Mouse (Mus musculus): ENCODE measurements at regions not wholly inside any gene's neighbourhood (a gene's known extent, or its start where the extent isn't known, plus 50 kb on each side); places are given as distances from the start of the nearest gene placed in this dataset.

DNA sequence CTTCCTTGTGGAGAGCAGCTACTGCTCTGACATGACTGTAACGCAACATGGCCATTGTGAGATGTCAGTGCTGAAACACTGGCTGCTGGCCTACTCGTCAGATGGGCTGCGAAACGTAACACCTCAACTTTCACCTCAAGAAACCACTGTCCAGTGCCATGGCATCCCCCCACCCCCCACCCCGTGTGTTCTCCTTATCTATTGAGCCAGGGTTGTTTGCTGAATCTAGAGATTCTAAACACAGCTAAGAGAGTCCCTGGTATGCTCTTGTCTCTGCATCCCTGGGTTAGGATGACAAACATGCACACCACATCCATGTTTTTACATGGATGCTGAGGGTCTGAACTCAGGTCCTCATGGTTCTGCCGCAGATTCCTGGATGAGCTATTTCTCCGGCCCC is 134.1 kb upstream of the Slc7a14 start:
- 92% methylated on average over 7 of the region's 7 CpGs for WGBS
- no peaks in the 10 kb centered on the region for H3K9me3 ChIP-seq

DNA sequence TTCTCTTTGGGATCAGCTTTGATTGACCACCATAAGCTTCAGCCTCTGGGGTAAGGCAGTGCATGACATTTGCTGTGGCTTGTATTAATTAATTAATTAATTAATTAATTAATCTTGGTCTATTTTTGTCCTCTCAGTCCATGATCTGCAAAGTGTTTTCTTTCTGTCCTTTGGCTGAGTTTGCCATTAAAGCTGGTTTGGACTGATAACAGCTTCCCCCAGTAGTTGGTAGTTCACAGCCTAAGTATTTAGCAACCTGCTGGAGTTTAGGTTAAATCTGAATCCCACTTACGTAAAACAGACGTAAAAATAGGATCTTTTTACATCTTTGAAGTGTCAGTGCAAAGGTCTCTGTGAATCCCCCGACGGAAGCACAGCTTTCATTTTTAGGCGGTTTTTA is 133.7 kb upstream of the Slc7a14 start:
- no peak overlapping the region for H3K4me3 ChIP-seq
- H3K9me3 ChIP-seq, result no peaks in the 10 kb centered on the region
- WGBS, result 90% methylated on average over 5 of the region's 5 CpGs
- ATAC-seq (replicated peaks), result no peak
- H3K4me2 ChIP-seq (replicated peaks), result no peak overlapping the region
- H3K27ac ChIP-seq (replicated peaks), result no peak overlapping the region
- no peak overlapping the region for H3K9ac ChIP-seq (replicated peaks)
- H3K36me3 ChIP-seq, result no peaks in the 10 kb centered on the region
- H3K4me1 ChIP-seq, result no peaks in the 10 kb centered on the region
- H3K27me3 ChIP-seq, result no peaks in the 10 kb centered on the region

More for the DNA sequence above, 134.1 kb upstream of the Slc7a14 start:
- Histone ChIP-seq H3K9ac (replicated peaks) (no peak overlapping the region), H3K4me2 (replicated peaks) (no peak overlapping the region), H3K27me3 (no peaks in the 10 kb centered on the region), H3K36me3 (no peaks in the 10 kb centered on the region), H3K4me3 (no peak overlapping the region), H3K4me1 (no peaks in the 10 kb centered on the region), H3K27ac (replicated peaks) (no peak overlapping the region)
- no peak for ATAC-seq (replicated peaks)

DNA sequence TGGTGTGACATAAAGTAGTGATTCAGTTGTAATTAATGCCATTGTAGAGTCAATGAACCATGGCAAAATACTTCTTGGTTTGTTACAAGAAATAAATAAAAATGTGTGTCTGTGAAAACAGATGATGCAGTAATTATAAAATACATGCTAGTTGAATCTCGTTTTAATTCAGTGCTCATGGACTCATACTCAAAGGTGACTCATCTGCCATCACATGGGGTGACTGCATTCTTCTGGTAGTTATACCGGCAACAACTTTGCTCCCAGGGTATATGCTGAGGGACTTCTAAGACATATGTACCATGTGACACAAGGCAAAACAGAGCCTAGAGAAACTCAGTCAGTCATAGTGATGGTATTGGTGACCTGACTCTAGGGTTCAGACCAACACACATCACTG is 130.1 kb upstream of the Slc7a14 start:
- Histone ChIP-seq H3K9me3 (no peaks in the 10 kb centered on the region), H3K4me3 (no peak overlapping the region), H3K9ac (replicated peaks) (no peak overlapping the region), H3K27ac (replicated peaks) (no peak overlapping the region), H3K4me1 (no peaks in the 10 kb centered on the region), H3K4me2 (replicated peaks) (no peak overlapping the region), H3K36me3 (no peaks in the 10 kb centered on the region), H3K27me3 (no peaks in the 10 kb centered on the region)
- WGBS, result 88% methylated on average over 2 of the region's 2 CpGs
- no peak for ATAC-seq (replicated peaks)

DNA sequence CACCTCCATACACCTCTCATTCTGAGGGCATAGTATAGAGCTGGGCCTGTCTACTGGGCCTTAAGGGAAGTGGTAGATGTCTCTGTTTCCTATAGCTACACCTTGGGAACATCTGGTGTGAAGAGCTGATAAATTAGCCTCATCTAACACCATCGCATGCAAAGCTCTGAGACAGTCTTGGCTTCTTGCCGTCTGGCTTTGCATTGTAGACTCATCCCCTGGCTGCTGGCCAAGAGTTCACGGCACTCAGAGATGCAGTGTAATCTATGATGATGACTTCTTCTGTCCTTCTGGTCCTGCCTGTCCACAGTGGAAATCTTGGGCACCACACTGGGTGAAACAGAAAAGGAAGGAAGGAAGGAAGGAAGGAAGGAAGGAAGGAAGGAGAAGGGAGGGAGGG is 127.8 kb upstream of the Slc7a14 start:
- no peak for ATAC-seq (replicated peaks)
- no peak overlapping the region for H3K4me3 ChIP-seq
- no peak overlapping the region for H3K9ac ChIP-seq (replicated peaks)
- no peaks in the 10 kb centered on the region for H3K4me1 ChIP-seq
- 73% methylated on average over 3 of the region's 3 CpGs for WGBS
- H3K27me3 ChIP-seq, result no peaks in the 10 kb centered on the region
- H3K36me3 ChIP-seq, result no peaks in the 10 kb centered on the region
- no peak overlapping the region for H3K27ac ChIP-seq (replicated peaks)
- H3K9me3 ChIP-seq, result no peaks in the 10 kb centered on the region
- no peak overlapping the region for H3K4me2 ChIP-seq (replicated peaks)

DNA sequence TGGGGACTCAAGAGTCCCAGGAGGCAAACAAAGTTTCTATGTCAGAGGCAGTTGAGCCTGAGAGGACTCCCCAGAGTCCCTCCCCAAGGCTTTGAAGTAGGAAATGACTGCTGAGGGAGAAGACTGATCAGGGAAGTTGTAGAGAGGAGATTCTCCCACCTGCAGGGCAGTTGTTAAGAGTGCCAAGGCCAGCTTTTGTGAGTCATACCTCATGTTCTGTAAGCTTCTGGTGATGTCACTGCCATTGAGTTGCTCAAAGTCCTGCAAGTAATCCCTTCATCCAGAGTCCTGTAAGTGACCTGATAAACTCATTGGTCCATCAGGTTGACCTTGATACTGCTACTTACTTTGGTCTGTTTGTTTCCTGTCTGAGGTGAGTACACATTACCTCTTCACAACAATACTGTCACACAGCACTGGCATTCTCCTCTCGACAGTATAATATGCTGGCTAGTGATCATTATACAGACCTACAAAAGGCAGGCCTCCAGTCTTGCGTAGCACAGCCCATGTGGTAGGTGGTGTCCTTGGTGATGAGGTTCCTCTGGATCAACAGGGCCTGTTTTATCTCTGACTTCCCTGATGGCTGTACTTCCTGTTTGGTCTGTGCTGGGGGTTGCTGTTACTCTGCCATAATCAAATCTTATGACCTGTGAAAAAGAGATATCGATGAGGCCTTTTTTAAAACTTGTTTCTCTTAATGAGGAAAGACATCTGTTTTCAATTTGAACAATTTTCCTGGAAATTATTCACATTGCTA is 125.2 kb upstream of the Slc7a14 start:
- Histone ChIP-seq H3K27me3 (no peaks in the 10 kb centered on the region), H3K36me3 (no peaks in the 10 kb centered on the region), H3K4me3 (no peak overlapping the region), H3K4me2 (replicated peaks) (no peak overlapping the region), H3K4me1 (no peaks in the 10 kb centered on the region), H3K9ac (replicated peaks) (no peak overlapping the region), H3K27ac (replicated peaks) (no peak overlapping the region), H3K9me3 (no peaks in the 10 kb centered on the region)
- 79% methylated on average over 3 of the region's 3 CpGs for WGBS
- ATAC-seq (replicated peaks), result no peak

DNA sequence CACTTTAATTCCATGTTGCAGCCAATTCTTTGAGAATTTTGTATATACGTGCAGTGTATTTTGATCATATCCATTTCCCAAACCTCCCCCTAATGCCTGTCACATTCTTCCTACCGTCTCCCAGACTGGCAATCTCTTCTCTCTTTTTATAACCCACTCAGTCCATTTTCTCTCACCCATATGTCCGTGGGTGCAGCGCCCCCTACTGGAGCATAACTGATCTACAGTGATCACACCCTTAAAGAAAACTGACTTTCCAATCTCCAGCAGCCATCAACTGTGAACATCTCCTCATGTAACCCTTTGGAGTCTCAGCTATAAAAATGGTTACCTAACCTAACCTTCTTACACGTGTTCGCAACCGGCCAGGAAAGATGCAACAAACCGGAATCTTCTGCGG is 123.0 kb upstream of the Slc7a14 start:
- Histone ChIP-seq H3K9me3 (no peaks in the 10 kb centered on the region), H3K27me3 (no peaks in the 10 kb centered on the region), H3K4me3 (no peak overlapping the region), H3K4me1 (no peaks in the 10 kb centered on the region), H3K4me2 (replicated peaks) (no peak overlapping the region), H3K36me3 (no peaks in the 10 kb centered on the region), H3K27ac (replicated peaks) (no peak overlapping the region), H3K9ac (replicated peaks) (no peak overlapping the region)
- ATAC-seq (replicated peaks), result no peak
- WGBS, result 87% methylated on average over 9 of the region's 9 CpGs

DNA sequence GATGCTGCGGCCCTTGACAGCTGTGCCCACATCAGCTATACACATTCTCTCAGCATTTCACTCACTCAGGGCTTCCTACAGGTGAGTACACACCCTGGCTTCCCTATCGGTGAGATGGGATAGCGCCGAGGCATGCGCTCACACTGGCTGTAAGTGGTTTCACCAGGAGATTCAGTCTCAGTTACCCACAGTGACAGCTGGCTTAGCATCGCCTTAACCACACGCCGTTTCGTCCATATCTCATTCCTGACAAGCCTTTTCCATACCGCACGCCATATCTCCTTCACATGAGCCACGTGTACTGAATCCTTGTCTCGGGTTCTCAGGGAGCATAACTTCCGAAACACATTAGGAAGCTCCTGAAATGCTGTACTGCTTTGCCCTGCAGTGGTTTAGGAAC is 113.3 kb upstream of the Slc7a14 start:
- Histone ChIP-seq H3K27ac (replicated peaks) (no peak overlapping the region), H3K4me1 (no peaks in the 10 kb centered on the region), H3K27me3 (no peaks in the 10 kb centered on the region), H3K4me2 (replicated peaks) (no peak overlapping the region), H3K36me3 (no peaks in the 10 kb centered on the region), H3K4me3 (no peak overlapping the region), H3K9me3 (no peaks in the 10 kb centered on the region), H3K9ac (replicated peaks) (no peak overlapping the region)
- 91% methylated on average over 14 of the region's 14 CpGs for WGBS
- ATAC-seq (replicated peaks), result no peak

DNA sequence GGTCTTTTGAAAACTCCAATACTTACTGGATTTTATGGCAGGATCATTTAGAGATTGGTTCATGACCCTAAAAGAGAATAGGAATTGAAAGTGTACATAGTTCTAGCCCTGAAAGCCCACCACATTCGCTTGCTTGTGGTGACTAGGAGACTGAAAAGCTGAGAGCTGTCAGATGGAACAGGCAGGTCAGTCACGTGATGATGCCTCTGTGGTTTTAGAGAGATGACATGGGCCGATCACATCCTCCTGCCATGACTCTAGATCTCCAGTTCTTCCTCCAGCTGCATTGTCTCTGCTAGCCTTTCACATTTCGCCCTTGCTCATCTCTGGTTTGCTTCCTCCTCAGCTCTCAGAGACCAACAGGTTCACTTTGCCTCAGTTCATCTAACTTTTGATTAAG is 98.6 kb upstream of the Slc7a14 start:
- H3K9me3 ChIP-seq, result no peaks in the 10 kb centered on the region
- no peak overlapping the region for H3K4me2 ChIP-seq (replicated peaks)

DNA sequence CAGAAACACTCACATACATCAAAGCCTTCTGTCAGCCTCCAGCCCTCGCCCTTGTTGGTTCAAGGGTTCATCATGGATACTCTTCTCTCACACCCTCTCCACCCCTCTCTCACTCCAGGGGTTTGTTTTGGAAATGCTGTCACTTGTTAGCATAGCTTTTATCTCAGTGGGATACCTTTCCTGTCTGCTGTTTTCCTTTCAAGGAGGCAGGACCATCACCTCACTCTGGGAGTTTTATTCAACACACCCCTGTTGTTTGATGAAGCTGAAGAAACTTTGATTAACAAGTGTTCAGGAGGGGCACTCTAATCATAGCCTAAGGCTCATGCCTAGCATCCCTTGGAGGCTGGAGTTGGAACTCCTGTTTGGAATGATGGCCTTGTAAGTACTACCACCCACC is 95.7 kb upstream of the Slc7a14 start:
- no peak overlapping the region for H3K9ac ChIP-seq (replicated peaks)
- no peak for ATAC-seq (replicated peaks)
- H3K27me3 ChIP-seq, result no peaks in the 10 kb centered on the region
- 27% methylated on average over 1 of the region's 1 CpGs for WGBS
- no peak overlapping the region for H3K4me3 ChIP-seq
- H3K27ac ChIP-seq (replicated peaks), result no peak overlapping the region
- H3K4me2 ChIP-seq (replicated peaks), result no peak overlapping the region
- no peaks in the 10 kb centered on the region for H3K9me3 ChIP-seq
- no peaks in the 10 kb centered on the region for H3K36me3 ChIP-seq
- no peaks in the 10 kb centered on the region for H3K4me1 ChIP-seq

More for the DNA sequence above, 98.6 kb upstream of the Slc7a14 start:
- Histone ChIP-seq H3K9ac (replicated peaks) (no peak overlapping the region), H3K4me3 (no peak overlapping the region), H3K27ac (replicated peaks) (no peak overlapping the region), H3K36me3 (no peaks in the 10 kb centered on the region), H3K27me3 (no peaks in the 10 kb centered on the region), H3K4me1 (no peaks in the 10 kb centered on the region)
- 85% methylated on average over 4 of the region's 4 CpGs for WGBS
- no peak for ATAC-seq (replicated peaks)

DNA sequence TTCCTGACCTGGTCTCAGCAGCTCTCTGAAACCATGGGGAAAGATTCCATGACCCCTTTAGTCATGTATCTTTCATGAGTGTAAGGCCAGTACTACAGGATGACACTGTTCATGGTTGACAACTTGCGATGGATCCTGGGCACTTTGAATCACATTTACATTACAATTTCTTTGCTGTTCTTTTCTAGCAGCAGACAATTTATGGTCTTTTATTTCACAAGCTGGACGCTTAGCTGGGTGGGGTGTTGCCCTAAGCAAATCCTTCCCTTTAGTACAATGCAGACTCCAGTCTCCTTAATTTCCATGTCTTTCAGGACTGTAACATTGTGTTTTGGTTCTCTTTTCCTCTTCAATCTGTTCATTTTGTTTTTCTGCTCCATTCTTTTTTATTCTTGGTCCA is 89.0 kb upstream of the Slc7a14 start:
- H3K9ac ChIP-seq (replicated peaks), result no peak overlapping the region
- no peaks in the 10 kb centered on the region for H3K36me3 ChIP-seq
- H3K27ac ChIP-seq (replicated peaks), result no peak overlapping the region
- no peak overlapping the region for H3K4me3 ChIP-seq
- no peaks in the 10 kb centered on the region for H3K9me3 ChIP-seq
- WGBS, result 79% methylated on average over 2 of the region's 2 CpGs
- no peak for ATAC-seq (replicated peaks)
- no peaks in the 10 kb centered on the region for H3K4me1 ChIP-seq
- H3K4me2 ChIP-seq (replicated peaks), result no peak overlapping the region
- H3K27me3 ChIP-seq, result no peaks in the 10 kb centered on the region

DNA sequence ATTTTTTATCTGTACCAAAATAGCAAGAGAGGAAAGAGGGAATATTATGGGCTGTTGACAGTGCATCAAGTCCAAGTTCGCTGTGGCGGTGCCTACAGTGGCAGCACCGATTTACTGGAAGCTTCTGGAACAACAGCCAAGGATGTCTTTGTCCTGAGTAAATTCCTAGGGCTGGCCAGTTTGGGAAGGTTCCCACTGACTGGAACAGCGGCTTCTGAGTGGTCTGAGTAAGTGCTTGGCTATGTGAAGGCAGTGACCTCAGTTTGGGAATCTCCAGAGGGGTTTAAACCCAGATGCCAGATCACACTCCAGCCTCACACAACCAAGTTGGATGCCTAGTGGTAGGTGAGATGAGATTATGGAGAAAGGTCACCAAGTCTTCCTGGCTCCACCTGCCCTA is 84.4 kb upstream of the Slc7a14 start:
- ATAC-seq (replicated peaks), result no peak
- no peaks in the 10 kb centered on the region for H3K36me3 ChIP-seq
- H3K9ac ChIP-seq (replicated peaks), result no peak overlapping the region
- WGBS, result 92% methylated on average over 4 of the region's 4 CpGs
- H3K27ac ChIP-seq (replicated peaks), result no peak overlapping the region
- H3K4me1 ChIP-seq, result no peaks in the 10 kb centered on the region
- no peak overlapping the region for H3K4me2 ChIP-seq (replicated peaks)
- H3K9me3 ChIP-seq, result no peaks in the 10 kb centered on the region
- H3K27me3 ChIP-seq, result no peaks in the 10 kb centered on the region
- H3K4me3 ChIP-seq, result no peak overlapping the region

DNA sequence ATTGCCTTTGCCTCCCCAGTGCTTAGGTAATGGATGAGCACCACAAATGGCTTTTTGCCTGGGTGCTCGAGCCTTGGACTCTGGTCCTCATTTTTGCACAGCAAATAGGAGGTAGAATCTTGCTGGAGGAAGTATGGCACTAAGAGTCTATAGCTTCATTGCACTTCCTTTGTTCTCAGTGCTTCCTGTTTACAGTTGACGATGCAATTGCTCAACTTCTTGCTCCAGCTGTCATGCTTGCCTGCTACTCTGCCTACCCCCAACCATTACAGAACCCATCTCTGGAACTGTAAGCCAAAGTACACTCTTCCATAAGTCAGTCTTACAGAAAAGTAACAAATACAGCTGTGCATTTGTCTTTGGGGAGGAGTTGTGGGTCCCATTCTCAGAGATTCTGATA is 79.8 kb upstream of the Slc7a14 start:
- WGBS, result 74% methylated on average over 2 of the region's 2 CpGs
- Histone ChIP-seq H3K27me3 (no peaks in the 10 kb centered on the region), H3K4me1 (no peaks in the 10 kb centered on the region), H3K4me3 (no peak overlapping the region), H3K9me3 (no peaks in the 10 kb centered on the region), H3K27ac (replicated peaks) (no peak overlapping the region), H3K9ac (replicated peaks) (no peak overlapping the region), H3K36me3 (no peaks in the 10 kb centered on the region), H3K4me2 (replicated peaks) (no peak overlapping the region)
- no peak for ATAC-seq (replicated peaks)

DNA sequence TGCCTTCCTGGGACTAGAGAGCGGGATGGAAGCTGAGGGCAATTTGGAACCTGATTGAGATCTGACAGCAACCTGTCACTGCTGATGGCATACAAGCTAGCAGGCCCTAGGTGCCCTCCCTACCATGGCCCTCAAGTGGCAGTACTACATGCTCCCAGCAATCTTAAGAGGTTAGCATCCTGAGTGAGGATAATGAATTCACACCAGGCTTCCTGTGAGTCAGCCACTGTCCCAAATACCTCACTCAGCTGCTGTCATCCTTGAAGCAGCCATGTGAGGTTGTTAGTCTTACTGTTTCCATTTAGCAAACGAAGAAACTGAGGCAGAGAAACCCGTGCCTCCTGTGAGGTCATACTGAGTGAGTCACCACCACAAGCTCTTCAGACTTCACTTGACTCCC is 65.5 kb upstream of the Slc7a14 start:
- no peaks in the 10 kb centered on the region for H3K4me1 ChIP-seq
- H3K9me3 ChIP-seq, result no peaks in the 10 kb centered on the region
- ATAC-seq (replicated peaks), result no peak
- H3K4me2 ChIP-seq (replicated peaks), result no peak overlapping the region
- no peak overlapping the region for H3K27ac ChIP-seq (replicated peaks)
- no peaks in the 10 kb centered on the region for H3K27me3 ChIP-seq
- no peaks in the 10 kb centered on the region for H3K36me3 ChIP-seq
- no peak overlapping the region for H3K4me3 ChIP-seq
- 78% methylated on average over 3 of the region's 3 CpGs for WGBS
- H3K9ac ChIP-seq (replicated peaks), result no peak overlapping the region
